Mouse (Mus musculus) MEL (cell line): ENCODE results near the gene Gsn. TPM values are rescaled to one million over a fixed set of nuclear protein-coding genes. Genes with fewer than 3 reads are reported as not detected.

ENCODE experiments used
- DNase-seq: peaks from one replicate; pipeline ENCODE4 v3.0.0; 2011; ENCODE audit warnings: low read depth, low spot score
- H3K27ac ChIP-seq: 2 replicates; pipeline ENCODE4 v1.5.1; 2012; ENCODE audit warnings: low read depth, mild to moderate bottlenecking, control low read depth, low read length, moderate library complexity; ENCODE audit not compliant: control insufficient read depth
- H3K27me3 ChIP-seq, 2 experiments: fragments of 150-350 bp in 1 of 2; sonication (generic) in 1 of 2; 2 replicates each; pipeline ENCODE4 v1.6.1; 2012; ENCODE audit warnings: low read length in 2 of 2, mild to moderate bottlenecking in 2 of 2, improper control_type of control experiment in 1 of 2, moderate library complexity in 1 of 2; ENCODE audit not compliant: insufficient read depth in 2 of 2, control insufficient read depth in 1 of 2
- H3K36me3 ChIP-seq, 2 experiments: 2 replicates each; pipeline ENCODE4 v1.6.1; 2012 to 2014; ENCODE audit warnings: low read length in 2 of 2, improper control_type of control experiment in 1 of 2, inconsistent platforms in 1 of 2, mild to moderate bottlenecking in 1 of 2; ENCODE audit not compliant: insufficient read depth in 2 of 2, control insufficient read depth in 1 of 2
- H3K4me1 ChIP-seq, 2 experiments: fragments of 150-350 bp in 1 of 2; sonication (generic) in 1 of 2; 2 replicates each; pipeline ENCODE4 v1.6.1; 2012; ENCODE audit warnings: low read length in 2 of 2, improper control_type of control experiment in 1 of 2, mild to moderate bottlenecking in 1 of 2; ENCODE audit not compliant: insufficient read depth in 2 of 2, control insufficient read depth in 1 of 2
- H3K4me3 ChIP-seq, 2 experiments: fragments of 150-350 bp in 1 of 2; sonication (generic) in 1 of 2; 2 replicates each; pipeline ENCODE4 v1.5.1; 2012; ENCODE audit warnings: low read depth in 2 of 2, low read length in 2 of 2, mild to moderate bottlenecking in 2 of 2, moderate library complexity in 2 of 2, control low read depth in 1 of 2, improper control_type of control experiment in 1 of 2; ENCODE audit not compliant: control insufficient read depth in 1 of 2, insufficient read depth in 1 of 2
- H3K79me2 ChIP-seq: 2 replicates; pipeline ENCODE4 v1.6.1; 2012; ENCODE audit warnings: mild to moderate bottlenecking, low read length, moderate library complexity; ENCODE audit not compliant: control insufficient read depth, poor library complexity, insufficient read depth
- H3K9ac ChIP-seq: 2 replicates; pipeline ENCODE4 v1.6.1; 2012; ENCODE audit warnings: low read depth, mild to moderate bottlenecking, control low read depth, low read length, moderate library complexity; ENCODE audit not compliant: control insufficient read depth, poor library complexity, severe bottlenecking
- H3K9me3 ChIP-seq: fragments of 150-350 bp; sonication (generic); replicated peaks from 2 replicates; pipeline ENCODE4 v1.6.1; 2012; ENCODE audit warnings: mild to moderate bottlenecking, low read length, improper control_type of control experiment, moderate library complexity; ENCODE audit not compliant: insufficient read depth
- CTCF ChIP-seq, 3 experiments: IDR thresholded peaks in 2 of 3; conservative IDR thresholded peaks in 1 of 3; 2 replicates each; pipeline ENCODE4 v1.5.1; 2011 to 2012; ENCODE audit warnings: low read length in 3 of 3, low read depth in 2 of 3, mild to moderate bottlenecking in 2 of 3, improper control_type of control experiment in 1 of 3, inconsistent platforms in 1 of 3, mixed read lengths in 1 of 3, moderate library complexity in 1 of 3; ENCODE audit not compliant: control insufficient read depth in 1 of 3, insufficient read depth in 1 of 3, poor library complexity in 1 of 3, severe bottlenecking in 1 of 3
- ELF1 ChIP-seq: IDR thresholded peaks from 2 replicates; pipeline ENCODE4 v1.6.1; 2014; ENCODE audit warnings: low read depth, mild to moderate bottlenecking, inconsistent platforms, low read length, improper control_type of control experiment, moderate library complexity
- EP300 ChIP-seq, 2 experiments: IDR thresholded peaks; 2 replicates each; pipeline ENCODE4 v1.6.1; 2011; ENCODE audit warnings: improper control_type of control experiment in 2 of 2, low read length in 2 of 2, low read depth in 1 of 2, mild to moderate bottlenecking in 1 of 2
- ETS1 ChIP-seq: IDR thresholded peaks from 2 replicates; pipeline ENCODE4 v1.6.1; 2012; ENCODE audit warnings: low read depth, mild to moderate bottlenecking, inconsistent platforms, low read length, improper control_type of control experiment, moderate library complexity
- GATA1 ChIP-seq: IDR thresholded peaks from 2 replicates; pipeline ENCODE4 v1.6.1; 2011; ENCODE audit warnings: low read depth, low read length, improper control_type of control experiment
- HCFC1 ChIP-seq: IDR thresholded peaks from 2 replicates; pipeline ENCODE4 v1.6.1; 2012; ENCODE audit warnings: low read depth, mild to moderate bottlenecking, inconsistent platforms, low read length, improper control_type of control experiment, moderate library complexity
- MAFK ChIP-seq: IDR thresholded peaks from 2 replicates; pipeline ENCODE4 v1.6.1; 2011; ENCODE audit warnings: low read depth, mild to moderate bottlenecking, low read length, improper control_type of control experiment, borderline replicate concordance
- MEF2A ChIP-seq: IDR thresholded peaks from 2 replicates; pipeline ENCODE4 v1.6.1; 2014; ENCODE audit warnings: low read depth, mild to moderate bottlenecking, inconsistent platforms, low read length, improper control_type of control experiment; ENCODE audit not compliant: poor library complexity, insufficient replicate concordance, severe bottlenecking; ENCODE audit errors: extremely low read depth
- MXI1 ChIP-seq: IDR thresholded peaks from 2 replicates; pipeline ENCODE4 v1.6.1; 2011; ENCODE audit warnings: mild to moderate bottlenecking, low read depth, low read length, improper control_type of control experiment
- MYB ChIP-seq: IDR thresholded peaks from 2 replicates; pipeline ENCODE4 v1.6.1; 2011; ENCODE audit warnings: mild to moderate bottlenecking, low read depth, low read length, improper control_type of control experiment
- RAD21 ChIP-seq: IDR thresholded peaks from 2 replicates; pipeline ENCODE4 v1.6.1; 2011; ENCODE audit warnings: mild to moderate bottlenecking, low read depth, low read length, improper control_type of control experiment
- RCOR1 ChIP-seq: IDR thresholded peaks from 2 replicates; pipeline ENCODE4 v1.6.1; 2012; ENCODE audit warnings: low read depth, mild to moderate bottlenecking, inconsistent platforms, low read length, improper control_type of control experiment
- SMC3 ChIP-seq: IDR thresholded peaks from 2 replicates; pipeline ENCODE4 v1.6.1; 2011; ENCODE audit warnings: low read depth, low read length, improper control_type of control experiment
- TCF12 ChIP-seq: IDR thresholded peaks from 2 replicates; pipeline ENCODE4 v1.6.1; 2014; ENCODE audit warnings: low read depth, mild to moderate bottlenecking, inconsistent platforms, low read length, improper control_type of control experiment, moderate library complexity
- ZC3H11A ChIP-seq: IDR thresholded peaks from 2 replicates; pipeline ENCODE4 v1.6.1; 2012; ENCODE audit warnings: low read depth, mild to moderate bottlenecking, inconsistent platforms, low read length, improper control_type of control experiment
- ZMIZ1 ChIP-seq: IDR thresholded peaks from 2 replicates; pipeline ENCODE4 v1.6.1; 2012; ENCODE audit warnings: low read depth, mild to moderate bottlenecking, inconsistent platforms, low read length, improper control_type of control experiment, moderate library complexity
- polyA plus RNA-seq, 2 experiments: library from polyadenylated mRNA; stranded (reverse) in 1 of 2; unstranded in 1 of 2; fragments of >175 nt in 1 of 2; fragments of >200 nt in 1 of 2; gene quantifications; 2 replicates each; pipeline versions ENCODE4 v1.2.1 to v1.2.4; 2012; ENCODE audit warnings: low replicate concordance in 2 of 2, low read depth in 1 of 2; ENCODE audit not compliant: insufficient read length in 2 of 2, insufficient read depth in 1 of 2, missing spikeins in 1 of 2
- total RNA-seq: library from RNA; depleted of rRNA; stranded (reverse); fragments of 300-350 nt; gene quantifications from 2 replicates; pipeline ENCODE4 v1.2.3, GENCODE M21; 2012

The Gsn gene
- total and polyA plus RNA-seq, 3 experiments, result 8.0 to 8.2 TPM; not detected in 1

GRCm38 (mm10) chr2:35291856-35292255, 35.7 kb downstream of the Gsn start:
- H3K79me2 ChIP-seq, result no peaks in the 10 kb centered on the region
- no peaks in the 10 kb centered on the region for H3K27me3 ChIP-seq
- H3K4me3 ChIP-seq, result peak overlapping the region in 1 of 2 experiments; percentile 38; a peak in 1 of 4 replicates
- peaks cover 0 to 8% of the 10 kb centered on the region in 2 experiments; a peak in 2 of 4 replicates for H3K36me3 ChIP-seq
- no peak overlapping the region; the same call in 1 of the 2 replicates for H3K27ac ChIP-seq
- H3K9me3 ChIP-seq, result no peaks in the 10 kb centered on the region
- DNase-seq, result peak; percentile 78
- peaks cover 9 to 17% of the 10 kb centered on the region in 2 experiments; a peak in 3 of 4 replicates for H3K4me1 ChIP-seq
- TF ChIP-seq HCFC1, result peak; percentile 45; the same call in 1 of the 2 replicates
- peak; percentile 8; the same call in 1 of the 2 replicates for TF ChIP-seq RCOR1
- no peak for TF ChIP-seq GATA1
- TF ChIP-seq TCF12, result 0 out of 2 replicates have a peak, but pooled peaks have one; percentile 19
- TF ChIP-seq CTCF (IDR thresholded peaks at IDR 0.05 in 2 of 3, conservative IDR thresholded peaks at IDR 0.05 in 1 of 3; ENCODE audit: control insufficient read depth in 1 of 3, insufficient read depth in 1 of 3, low read depth in 2 of 3, low read length in 3 of 3, poor library complexity in 1 of 3, severe bottlenecking in 1 of 3), result peak; percentile 51 to 93 (median 87)
- TF ChIP-seq ZC3H11A, result peak; percentile 60
- TF ChIP-seq RAD21, result peak; percentile 45
- peak; percentile 88 for TF ChIP-seq SMC3
- TF ChIP-seq EP300 (IDR thresholded peaks at IDR 0.05; ENCODE audit: low read depth in 1 of 2, low read length in 2 of 2), result 0 out of 4 replicates have a peak, but pooled peaks of 1 of the 2 experiments have one; percentile 11
- no peak for TF ChIP-seq ZMIZ1
- no peak overlapping the region for H3K9ac ChIP-seq

GRCm38 (mm10) chr2:35292700-35293099, 36.5 kb downstream of the Gsn start:
- Histone ChIP-seq H3K36me3 (peaks cover 0 to 8% of the 10 kb centered on the region in 2 experiments; a peak in 2 of 4 replicates), H3K79me2 (no peaks in the 10 kb centered on the region), H3K4me3 (no peak overlapping the region), H3K27ac (peak overlapping the region; percentile 35; the same call in 1 of the 2 replicates), H3K9ac (no peak overlapping the region), H3K9me3 (no peaks in the 10 kb centered on the region), H3K4me1 (peaks cover 9 to 19% of the 10 kb centered on the region in 2 experiments; a peak in 3 of 4 replicates), H3K27me3 (no peaks in the 10 kb centered on the region)
- peak; percentile 64 for DNase-seq
- TF ChIP-seq EP300 (IDR thresholded peaks at IDR 0.05; ENCODE audit: low read depth in 1 of 2, low read length in 2 of 2), result peak; percentile 85 to 92
- 0 out of 2 replicates have a peak, but pooled peaks have one; percentile 42 for TF ChIP-seq ELF1
- TF ChIP-seq ETS1, result peak; percentile 72
- no peak for TF ChIP-seq CTCF (IDR thresholded peaks at IDR 0.05 in 2 of 3, conservative IDR thresholded peaks at IDR 0.05 in 1 of 3; ENCODE audit: control insufficient read depth in 1 of 3, insufficient read depth in 1 of 3, low read depth in 2 of 3, low read length in 3 of 3, poor library complexity in 1 of 3, severe bottlenecking in 1 of 3)
- TF ChIP-seq MEF2A, result peak; percentile 90; the same call in 1 of the 2 replicates
- TF ChIP-seq HCFC1, result no peak
- peak; percentile 62; the same call in 1 of the 2 replicates for TF ChIP-seq MXI1
- no peak for TF ChIP-seq MAFK
- peak; percentile 98 for TF ChIP-seq MYB
- peak; percentile 77 for TF ChIP-seq TCF12
- 0 out of 2 replicates have a peak, but pooled peaks have one; percentile 2 for TF ChIP-seq SMC3
- TF ChIP-seq RCOR1, result 0 out of 2 replicates have a peak, but pooled peaks have one; percentile 34
- peak; percentile 54; the same call in 1 of the 2 replicates for TF ChIP-seq GATA1
